Mouse (Mus musculus) bone marrow, adult 2 months (tissue): Measurements from ENCODE around the gene Spink8.

Source experiments
- CTCF ChIP-seq: fragments of 200-500 bp; IDR thresholded peaks from 2 replicates; pipeline ENCODE4 v1.5.1; 2011; ENCODE audit warnings: low read length, control low read depth; ENCODE audit not compliant: control insufficient read depth, insufficient read depth
- POLR2A ChIP-seq: fragments of 200-500 bp; IDR thresholded peaks from 2 replicates; pipeline ENCODE4 v1.6.1; 2011; ENCODE audit warnings: low read depth, mild to moderate bottlenecking, control low read depth, low read length, borderline replicate concordance; ENCODE audit not compliant: control insufficient read depth

GRCm38 (mm10) chr9:109833088-109833412, 21.0 kb downstream of the Spink8 start:
- TF ChIP-seq POLR2A (no peak), CTCF (no peak)
